Mouse (Mus musculus): ENCODE measurements around the gene Prrg2.
A peak's percentile ranks its signal among the peaks of the same experiment; 100 is the strongest.

Prrg2 gene

DNA sequence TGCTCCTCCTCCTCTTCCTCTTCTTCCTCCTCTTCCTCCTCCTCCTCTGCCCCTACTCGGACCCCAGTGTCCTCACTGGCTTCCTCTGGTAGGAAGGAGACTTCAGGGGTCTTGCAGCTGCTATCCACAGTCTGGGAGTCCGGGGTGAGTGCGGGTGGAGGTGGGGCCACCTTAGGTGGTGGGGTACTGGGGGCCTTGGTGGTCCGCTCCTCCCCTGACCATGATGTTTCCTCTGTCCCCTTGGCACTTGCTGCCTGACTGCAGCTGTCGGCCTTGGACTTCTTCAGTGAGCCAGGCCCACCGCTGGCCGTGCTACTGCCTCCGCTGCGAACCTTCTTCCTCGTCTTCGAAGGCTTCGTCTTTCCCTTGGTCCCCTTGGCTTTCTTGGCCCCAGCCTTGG, 56.0 kb downstream of the Prrg2 start:
- DNase-seq = no peak

DNA sequence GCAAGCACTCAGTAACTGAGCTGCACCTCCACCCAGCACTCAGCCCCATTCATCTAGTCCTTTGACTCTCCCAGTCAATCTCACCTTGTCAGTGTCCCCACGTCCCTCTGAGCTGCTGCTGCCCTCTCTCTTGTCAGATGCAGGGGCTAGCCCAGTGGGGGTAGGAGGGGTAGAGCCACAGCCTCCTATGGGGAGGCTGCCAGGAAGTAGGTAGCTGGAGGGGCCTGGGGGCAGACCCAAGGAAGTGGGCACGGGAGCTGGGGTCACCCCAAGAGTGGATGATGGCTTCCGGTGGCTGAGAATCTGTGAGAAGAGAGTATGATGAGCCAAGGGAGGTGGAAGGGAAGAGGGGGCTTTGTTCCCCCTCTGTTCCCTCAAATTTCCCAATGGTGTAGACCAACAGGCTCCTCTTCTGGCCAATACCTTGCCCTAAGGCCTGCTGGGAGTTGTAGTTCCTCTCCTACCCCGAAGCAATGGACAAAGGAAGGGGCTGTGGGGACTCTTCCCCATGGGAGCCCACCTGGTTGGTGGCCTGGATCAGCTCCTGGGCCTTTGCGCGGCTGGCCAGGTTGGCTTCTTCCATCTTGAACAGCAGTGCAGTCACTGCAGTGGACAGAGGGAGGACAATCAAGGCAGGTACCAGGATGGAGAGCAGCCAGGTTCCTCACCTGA, 57.0 kb downstream of the Prrg2 start:
- DNase-seq = no peak

DNA sequence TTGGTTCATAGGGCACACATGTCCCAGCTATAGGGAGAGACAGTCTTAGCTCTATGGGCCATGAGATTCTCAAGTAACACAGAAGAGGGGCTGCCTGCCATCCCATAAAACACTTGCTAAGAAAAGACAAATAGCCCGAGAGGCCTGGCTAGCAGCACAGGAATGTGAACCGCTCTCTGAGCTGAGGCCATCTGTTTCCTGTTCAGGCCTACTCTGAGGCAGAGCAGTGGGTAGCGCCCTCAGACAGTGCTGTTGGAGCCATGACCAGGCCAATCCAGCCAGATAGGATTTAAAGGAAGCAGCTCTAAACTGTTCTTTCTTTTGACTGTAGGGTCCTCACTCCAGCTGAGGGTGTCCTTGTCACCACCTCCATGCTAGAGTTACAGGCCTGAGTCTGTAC, 57.9 kb downstream of the Prrg2 start:
- DNase-seq = peak; percentile 60

All from kidney, postnatal 10 days (tissue).